Mouse (Mus musculus): Measurements from ENCODE around the gene Mark4. TPM values are rescaled to one million over a fixed set of nuclear protein-coding genes. Genes with fewer than 3 reads are reported as not detected.

Gene Mark4
- polyA plus RNA-seq, 1 experiment from 2014 or later = 16.4 TPM

DNA sequence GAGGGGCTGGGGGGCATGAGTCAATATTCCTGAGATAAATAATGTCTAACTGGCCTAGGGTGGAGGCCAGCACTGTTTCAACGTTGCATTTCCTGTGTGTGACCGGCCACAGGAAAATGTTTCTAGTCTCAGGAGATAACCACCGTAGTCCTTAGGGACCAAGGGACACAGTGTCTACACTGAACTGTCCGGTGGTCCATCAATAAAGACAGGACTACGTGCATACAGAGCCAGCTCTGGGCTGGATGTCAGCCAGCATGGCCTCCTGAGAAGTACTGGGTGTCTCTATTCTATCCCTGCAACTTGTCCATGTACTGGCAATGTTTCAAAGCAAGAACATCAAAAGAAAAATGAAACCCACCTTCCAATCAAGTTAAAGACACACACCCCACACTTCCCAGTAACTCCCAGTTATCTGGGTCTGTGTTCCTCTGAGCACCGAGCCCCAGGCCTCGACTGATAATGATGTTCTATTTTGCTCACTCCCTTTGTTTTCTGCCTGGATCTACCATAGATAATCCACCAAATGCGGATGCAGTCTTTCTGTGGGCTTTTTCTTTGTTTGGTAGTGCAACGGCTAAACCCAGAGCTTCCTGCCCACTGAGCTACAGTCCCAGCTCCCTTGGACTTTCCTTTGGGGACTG lies 17.1 kb downstream of the Mark4 start:
- Histone ChIP-seq H3K27me3 (ENCODE audit: control insufficient read depth, insufficient read depth, low read length) (no peaks in the 10 kb centered on the region), H3K4me2 (ENCODE audit: low read depth) (no peak overlapping the region), H3K9ac (ENCODE audit: low read length) (no peak overlapping the region), H3K36me3 (ENCODE audit: control insufficient read depth, insufficient read depth, low read length) (peaks cover 20% of the 10 kb centered on the region), H3K4me3 (ENCODE audit: low read depth, low read length) (no peak overlapping the region), H3K4me1 (ENCODE audit: control insufficient read depth, insufficient read depth, low read length) (no peaks in the 10 kb centered on the region), H3K27ac (ENCODE audit: low read depth, low read length) (no peak overlapping the region), H3K9me3 (ENCODE audit: control insufficient read depth, low read length) (no peaks in the 10 kb centered on the region)
- no peak for ATAC-seq (ENCODE audit: insufficient read depth, low FRiP score, low TSS enrichment)
- no peak for DNase-seq (ENCODE audit: low spot score)
- WGBS = 91% methylated on average over 9 of the region's 9 CpGs

DNA sequence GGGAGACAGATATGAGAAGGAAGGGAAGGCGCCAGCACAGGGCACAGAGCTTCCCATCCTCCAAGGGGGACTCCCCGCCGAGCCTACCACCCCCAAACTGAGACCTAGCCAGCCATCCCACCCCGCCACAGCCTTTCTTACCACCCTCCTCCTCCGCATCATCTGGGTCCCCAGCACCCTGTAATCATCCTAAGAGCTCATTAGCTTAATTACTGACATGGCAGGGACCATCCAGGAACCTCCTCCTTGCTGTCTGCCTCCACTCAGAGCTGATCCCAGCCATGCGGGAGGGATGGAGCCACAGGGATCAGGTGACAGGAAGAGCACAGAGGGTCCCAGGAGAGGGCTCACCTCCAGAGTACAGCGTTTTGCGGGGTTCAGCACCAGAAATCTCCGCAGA lies 21.6 kb downstream of the Mark4 start:
- no peak overlapping the region for H3K9ac ChIP-seq (ENCODE audit: low read length)
- ATAC-seq (ENCODE audit: insufficient read depth, low FRiP score, low TSS enrichment) (no peak), DNase-seq (ENCODE audit: low spot score) (no peak)
- no peaks in the 10 kb centered on the region for H3K9me3 ChIP-seq (ENCODE audit: control insufficient read depth, low read length)
- H3K4me3 ChIP-seq (ENCODE audit: low read depth, low read length) = no peak overlapping the region
- no peaks in the 10 kb centered on the region for H3K27me3 ChIP-seq (ENCODE audit: control insufficient read depth, insufficient read depth, low read length)
- peaks cover 47% of the 10 kb centered on the region for H3K36me3 ChIP-seq (ENCODE audit: control insufficient read depth, insufficient read depth, low read length)
- 83% methylated on average over 9 of the region's 9 CpGs for WGBS
- no peak overlapping the region for H3K4me2 ChIP-seq (ENCODE audit: low read depth)
- no peak overlapping the region for H3K27ac ChIP-seq (ENCODE audit: low read depth, low read length)
- no peaks in the 10 kb centered on the region for H3K4me1 ChIP-seq (ENCODE audit: control insufficient read depth, insufficient read depth, low read length)

DNA sequence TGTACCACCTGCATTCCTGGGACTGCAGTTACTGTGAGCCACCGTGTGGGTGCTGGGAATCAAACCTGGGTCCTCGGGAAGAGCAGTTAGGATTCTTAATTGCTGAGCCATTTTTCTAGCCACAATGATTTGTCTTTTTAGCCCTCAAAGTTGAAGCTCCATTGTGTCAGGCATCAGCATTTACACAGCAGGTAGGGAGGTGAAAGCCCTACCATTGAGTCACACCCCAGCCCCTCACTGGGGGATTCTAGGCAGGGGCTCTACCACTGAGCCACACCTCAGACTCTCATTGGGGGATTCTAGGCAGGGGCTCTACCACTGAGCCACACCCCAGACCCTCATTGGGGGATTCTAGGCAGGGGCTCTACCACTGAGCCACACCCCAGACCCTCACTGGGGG lies 22.3 kb downstream of the Mark4 start:
- peaks cover 50% of the 10 kb centered on the region for H3K36me3 ChIP-seq (ENCODE audit: control insufficient read depth, insufficient read depth, low read length)
- WGBS = 95% methylated on average over 2 of the region's 2 CpGs
- DNase-seq (ENCODE audit: low spot score) (no peak), ATAC-seq (ENCODE audit: insufficient read depth, low FRiP score, low TSS enrichment) (no peak)
- no peak overlapping the region for H3K4me2 ChIP-seq (ENCODE audit: low read depth)
- H3K27ac ChIP-seq (ENCODE audit: low read depth, low read length) = no peak overlapping the region
- H3K27me3 ChIP-seq (ENCODE audit: control insufficient read depth, insufficient read depth, low read length) = no peaks in the 10 kb centered on the region
- H3K4me3 ChIP-seq (ENCODE audit: low read depth, low read length) = no peak overlapping the region
- H3K9ac ChIP-seq (ENCODE audit: low read length) = no peak overlapping the region
- no peaks in the 10 kb centered on the region for H3K9me3 ChIP-seq (ENCODE audit: control insufficient read depth, low read length)
- H3K4me1 ChIP-seq (ENCODE audit: control insufficient read depth, insufficient read depth, low read length) = no peaks in the 10 kb centered on the region

DNA sequence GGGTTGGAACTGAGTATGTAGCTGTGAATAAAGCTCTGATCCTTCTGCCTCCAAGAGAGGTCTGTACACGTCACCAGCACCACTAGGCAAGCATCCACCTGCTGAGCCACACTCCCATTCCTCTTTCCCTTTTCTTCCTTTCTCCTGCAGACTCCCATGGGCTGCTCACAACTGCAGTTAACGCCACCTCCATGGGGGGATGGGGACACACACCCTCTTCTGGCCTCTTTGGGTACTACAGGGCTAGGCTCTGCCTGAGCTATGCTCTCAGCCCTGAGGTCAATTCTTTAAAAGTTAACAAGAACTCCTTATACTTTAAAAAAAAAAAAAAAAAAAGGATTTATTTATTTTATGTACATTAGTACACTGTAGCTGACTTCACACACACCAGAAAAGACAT lies 26.1 kb downstream of the Mark4 start:
- ATAC-seq (ENCODE audit: insufficient read depth, low FRiP score, low TSS enrichment) = no peak
- Histone ChIP-seq H3K9me3 (ENCODE audit: control insufficient read depth, low read length) (no peaks in the 10 kb centered on the region), H3K27ac (ENCODE audit: low read depth, low read length) (no peak overlapping the region), H3K4me3 (ENCODE audit: low read depth, low read length) (no peak overlapping the region), H3K36me3 (ENCODE audit: control insufficient read depth, insufficient read depth, low read length) (peaks cover 66% of the 10 kb centered on the region), H3K4me2 (ENCODE audit: low read depth) (no peak overlapping the region), H3K4me1 (ENCODE audit: control insufficient read depth, insufficient read depth, low read length) (no peaks in the 10 kb centered on the region), H3K9ac (ENCODE audit: low read length) (no peak overlapping the region), H3K27me3 (ENCODE audit: control insufficient read depth, insufficient read depth, low read length) (no peaks in the 10 kb centered on the region)
- DNase-seq (ENCODE audit: low spot score) = no peak
- WGBS = 100% methylated on average over 2 of the region's 2 CpGs

DNA sequence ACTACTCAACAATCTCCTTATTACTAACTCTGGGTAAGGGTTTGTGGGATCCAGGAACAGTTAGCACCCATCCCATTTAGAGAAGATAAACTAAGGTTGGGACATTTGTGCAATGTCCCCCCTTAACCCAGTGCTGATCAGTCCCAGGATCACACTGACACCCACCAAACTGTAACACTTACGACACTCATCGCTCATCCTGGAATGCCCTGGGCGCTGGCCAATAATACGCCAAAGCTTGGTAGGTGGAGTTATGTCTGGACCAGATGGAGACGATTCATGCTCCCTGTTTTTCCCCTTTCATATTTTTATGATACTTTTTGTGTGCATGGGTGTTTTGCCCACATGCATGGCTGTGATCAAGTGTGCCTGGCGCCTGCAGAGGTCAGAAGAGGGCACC lies 28.2 kb downstream of the Mark4 start:
- Histone ChIP-seq H3K4me2 (ENCODE audit: low read depth) (no peak overlapping the region), H3K4me1 (ENCODE audit: control insufficient read depth, insufficient read depth, low read length) (no peaks in the 10 kb centered on the region), H3K4me3 (ENCODE audit: low read depth, low read length) (no peak overlapping the region), H3K9ac (ENCODE audit: low read length) (no peak overlapping the region), H3K27me3 (ENCODE audit: control insufficient read depth, insufficient read depth, low read length) (no peaks in the 10 kb centered on the region), H3K36me3 (ENCODE audit: control insufficient read depth, insufficient read depth, low read length) (peaks cover 58% of the 10 kb centered on the region), H3K27ac (ENCODE audit: low read depth, low read length) (no peak overlapping the region), H3K9me3 (ENCODE audit: control insufficient read depth, low read length) (no peaks in the 10 kb centered on the region)
- DNase-seq (ENCODE audit: low spot score) = no peak
- no peak for ATAC-seq (ENCODE audit: insufficient read depth, low FRiP score, low TSS enrichment)
- 90% methylated on average over 6 of the region's 6 CpGs for WGBS

DNA sequence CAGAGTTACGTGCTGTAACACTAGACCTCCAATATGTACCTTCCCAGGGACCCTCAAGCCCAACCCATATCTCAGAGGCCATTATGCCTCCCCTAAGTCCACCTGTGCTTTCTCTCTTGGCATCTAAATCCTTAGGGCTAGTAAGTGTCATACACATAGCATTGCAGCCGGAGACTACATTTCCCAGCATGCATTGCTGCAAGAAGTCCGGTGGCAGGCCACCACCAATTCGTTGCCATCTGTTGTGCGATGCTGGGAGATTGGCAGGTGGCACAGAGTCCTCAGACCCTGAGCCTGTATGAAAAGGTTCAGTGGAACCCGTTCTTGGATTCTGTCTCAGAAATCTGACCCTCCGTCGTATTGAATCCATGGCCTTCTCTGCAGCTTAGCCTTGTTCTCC lies 28.9 kb downstream of the Mark4 start:
- no peaks in the 10 kb centered on the region for H3K9me3 ChIP-seq (ENCODE audit: control insufficient read depth, low read length)
- H3K27ac ChIP-seq (ENCODE audit: low read depth, low read length) = no peak overlapping the region
- no peak overlapping the region for H3K9ac ChIP-seq (ENCODE audit: low read length)
- H3K4me3 ChIP-seq (ENCODE audit: low read depth, low read length) = no peak overlapping the region
- no peaks in the 10 kb centered on the region for H3K27me3 ChIP-seq (ENCODE audit: control insufficient read depth, insufficient read depth, low read length)
- peaks cover 55% of the 10 kb centered on the region for H3K36me3 ChIP-seq (ENCODE audit: control insufficient read depth, insufficient read depth, low read length)
- DNase-seq (ENCODE audit: low spot score) (no peak), ATAC-seq (ENCODE audit: insufficient read depth, low FRiP score, low TSS enrichment) (no peak)
- WGBS = 70% methylated on average over 8 of the region's 8 CpGs
- no peak overlapping the region for H3K4me2 ChIP-seq (ENCODE audit: low read depth)
- no peaks in the 10 kb centered on the region for H3K4me1 ChIP-seq (ENCODE audit: control insufficient read depth, insufficient read depth, low read length)

DNA sequence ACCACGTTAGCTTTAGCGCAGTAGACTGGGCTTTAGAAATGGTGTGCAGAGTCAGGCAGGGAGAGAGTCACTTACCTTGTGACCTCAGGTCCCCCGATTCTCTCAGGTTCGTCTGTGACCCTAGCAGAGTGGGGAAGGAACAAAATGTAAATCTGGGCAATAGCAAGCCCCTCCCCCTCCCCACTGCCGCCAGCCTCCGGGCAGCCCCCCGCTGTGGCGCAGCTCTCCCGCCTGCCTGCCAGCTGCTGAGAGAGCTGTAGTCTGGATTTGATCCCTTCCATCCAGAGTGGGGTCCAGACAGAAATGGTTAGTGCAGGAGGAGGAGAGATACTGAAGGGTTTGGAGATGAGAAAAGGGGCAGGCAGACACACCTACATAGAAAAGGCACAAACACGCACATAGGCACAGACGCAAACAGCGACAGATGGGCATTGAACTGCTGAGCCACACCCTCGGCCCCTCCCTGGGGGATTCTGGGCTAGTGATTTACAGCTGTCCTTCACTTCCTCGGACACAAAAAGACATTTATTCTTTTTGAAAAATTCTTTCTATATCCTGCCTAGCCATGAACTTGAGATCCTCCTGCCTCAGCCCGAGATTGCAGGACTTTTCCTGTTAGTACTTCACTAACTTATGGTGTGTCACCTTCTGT lies 30.5 kb downstream of the Mark4 start:
- 62% methylated on average over 15 of the region's 15 CpGs for WGBS
- H3K36me3 ChIP-seq (ENCODE audit: control insufficient read depth, insufficient read depth, low read length) = peaks cover 40% of the 10 kb centered on the region

DNA sequence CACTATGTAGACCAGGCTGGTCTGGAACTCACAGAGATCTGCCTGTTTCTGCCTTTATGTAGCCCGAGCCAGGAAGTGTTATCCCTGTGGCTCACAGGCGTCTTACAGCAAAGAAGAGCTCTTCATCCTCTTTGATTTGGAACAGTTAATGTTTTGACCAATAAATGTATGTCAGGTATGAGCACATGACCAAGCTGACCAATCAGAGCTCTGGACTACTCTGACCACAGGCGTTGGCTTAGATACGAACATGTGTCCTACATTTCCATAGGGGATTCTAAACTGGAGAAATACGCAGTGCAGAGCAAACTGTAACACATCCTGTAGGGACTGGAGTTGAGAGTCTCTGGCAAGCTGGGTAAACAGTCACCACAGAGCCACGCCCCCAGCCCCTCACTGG lies 31.7 kb downstream of the Mark4 start:
- no peak for ATAC-seq (ENCODE audit: insufficient read depth, low FRiP score, low TSS enrichment)
- H3K4me2 ChIP-seq (ENCODE audit: low read depth) = no peak overlapping the region
- H3K27me3 ChIP-seq (ENCODE audit: control insufficient read depth, insufficient read depth, low read length) = no peaks in the 10 kb centered on the region
- no peak overlapping the region for H3K9ac ChIP-seq (ENCODE audit: low read length)
- WGBS = 89% methylated on average over 6 of the region's 6 CpGs
- peaks cover 29% of the 10 kb centered on the region for H3K36me3 ChIP-seq (ENCODE audit: control insufficient read depth, insufficient read depth, low read length)
- H3K4me1 ChIP-seq (ENCODE audit: control insufficient read depth, insufficient read depth, low read length) = no peaks in the 10 kb centered on the region
- no peak overlapping the region for H3K27ac ChIP-seq (ENCODE audit: low read depth, low read length)
- DNase-seq (ENCODE audit: low spot score) = no peak
- H3K4me3 ChIP-seq (ENCODE audit: low read depth, low read length) = no peak overlapping the region
- H3K9me3 ChIP-seq (ENCODE audit: control insufficient read depth, low read length) = no peaks in the 10 kb centered on the region

More for the DNA sequence above, 30.5 kb downstream of the Mark4 start:
- Histone ChIP-seq H3K27ac (ENCODE audit: low read depth, low read length) (no peak overlapping the region), H3K4me1 (ENCODE audit: control insufficient read depth, insufficient read depth, low read length) (no peaks in the 10 kb centered on the region), H3K4me3 (ENCODE audit: low read depth, low read length) (no peak overlapping the region), H3K9me3 (ENCODE audit: control insufficient read depth, low read length) (no peaks in the 10 kb centered on the region), H3K9ac (ENCODE audit: low read length) (no peak overlapping the region), H3K27me3 (ENCODE audit: control insufficient read depth, insufficient read depth, low read length) (no peaks in the 10 kb centered on the region), H3K4me2 (ENCODE audit: low read depth) (no peak overlapping the region)
- DNase-seq (ENCODE audit: low spot score) (no peak), ATAC-seq (ENCODE audit: insufficient read depth, low FRiP score, low TSS enrichment) (no peak)

DNA sequence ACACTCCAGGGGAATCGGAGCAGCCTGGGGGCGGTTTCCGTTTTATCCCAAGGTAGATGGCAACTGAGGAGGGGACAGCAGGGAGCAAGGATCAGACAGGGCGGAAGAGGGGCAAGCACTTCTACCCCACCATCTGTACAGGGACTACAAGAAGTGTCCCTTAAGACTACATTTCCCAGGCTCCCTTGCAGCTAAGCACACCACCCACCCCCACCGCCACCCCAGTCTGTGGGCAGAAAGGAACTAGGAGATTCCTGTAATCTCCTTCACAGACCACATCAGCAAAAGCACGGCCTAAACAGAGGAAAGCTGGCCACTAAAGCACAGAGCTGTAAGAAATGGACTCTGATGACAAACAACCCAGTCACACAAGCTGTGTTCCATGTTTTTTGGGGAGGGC lies 32.3 kb downstream of the Mark4 start:
- Histone ChIP-seq H3K27me3 (ENCODE audit: control insufficient read depth, insufficient read depth, low read length) (no peaks in the 10 kb centered on the region), H3K4me3 (ENCODE audit: low read depth, low read length) (no peak overlapping the region), H3K36me3 (ENCODE audit: control insufficient read depth, insufficient read depth, low read length) (peaks cover 27% of the 10 kb centered on the region), H3K27ac (ENCODE audit: low read depth, low read length) (no peak overlapping the region), H3K4me2 (ENCODE audit: low read depth) (no peak overlapping the region), H3K4me1 (ENCODE audit: control insufficient read depth, insufficient read depth, low read length) (no peaks in the 10 kb centered on the region), H3K9ac (ENCODE audit: low read length) (no peak overlapping the region), H3K9me3 (ENCODE audit: control insufficient read depth, low read length) (no peaks in the 10 kb centered on the region)
- no peak for ATAC-seq (ENCODE audit: insufficient read depth, low FRiP score, low TSS enrichment)
- WGBS = 82% methylated on average over 6 of the region's 6 CpGs
- DNase-seq (ENCODE audit: low spot score) = no peak

Data from neural tube, embryonic 11.5 days (tissue).